Mouse (Mus musculus) forebrain, embryonic 15.5 days (tissue): Measurements from ENCODE around the gene Ddt. TPM values are rescaled to one million over a fixed set of nuclear protein-coding genes. Genes with fewer than 3 reads are reported as not detected.

Source experiments
- polyA plus RNA-seq: library from polyadenylated mRNA; unstranded; fragments of >200 nt; fragmentation: Nextera tagmentation; extraction: Ambion mirVana; gene quantifications from 2 replicates; pipeline ENCODE4 v1.2.1, GENCODE M21; 2015

The Ddt gene
- polyA plus RNA-seq, 1 experiment from 2014 or later, result 62.2 TPM

Other genes starting within 250 kb of the Ddt start
- gene Lrrc75b, start 213.1 kb downstream of the Ddt start, polyA plus RNA-seq, result 16.4 TPM in 2 replicates
- 0.67 and 0.79 TPM in 2 replicates for gene Ggt1, start 211.8 kb downstream of the Ddt start, polyA plus RNA-seq
- gene Ggt5, start 184.1 kb downstream of the Ddt start, polyA plus RNA-seq, result 2.5 and 3.0 TPM in 2 replicates
- 1.0 and 1.4 TPM in 2 replicates for gene Susd2, start 129.4 kb downstream of the Ddt start, polyA plus RNA-seq
- gene Cabin1, start 9.1 kb downstream of the Ddt start, polyA plus RNA-seq, result 36.8 and 38.8 TPM in 2 replicates
- not detected in 2 replicates for gene Gm20441, start 7.5 kb upstream of the Ddt start, polyA plus RNA-seq
- 0.42 and 0.51 TPM in 2 replicates for gene Gstt3, start 8.0 kb upstream of the Ddt start, polyA plus RNA-seq
- 10.7 and 11.5 TPM in 2 replicates for gene Gstt1, start 25.2 kb upstream of the Ddt start, polyA plus RNA-seq
- not detected in 2 replicates for gene Gstt4, start 49.1 kb upstream of the Ddt start, polyA plus RNA-seq
- 3.9 and 5.1 TPM in 2 replicates for gene Gstt2, start 64.0 kb upstream of the Ddt start, polyA plus RNA-seq
- 1,708 and 1,857 TPM in 2 replicates for gene Mif, start 86.8 kb upstream of the Ddt start, polyA plus RNA-seq
- gene Derl3, start 120.0 kb upstream of the Ddt start, polyA plus RNA-seq, result 2.9 and 3.5 TPM in 2 replicates
- 330 and 334 TPM in 2 replicates for gene Smarcb1, start 148.2 kb upstream of the Ddt start, polyA plus RNA-seq
- 24.8 and 24.9 TPM in 2 replicates for gene Chchd10, start 159.7 kb upstream of the Ddt start, polyA plus RNA-seq
- 19.8 and 20.3 TPM in 2 replicates for gene Mmp11, start 163.1 kb upstream of the Ddt start, polyA plus RNA-seq
- gene Gm867, start 167.3 kb upstream of the Ddt start, polyA plus RNA-seq, result 0.28 TPM in 1 of 2 replicates, not detected in the other
- gene Vpreb3, start 169.6 kb upstream of the Ddt start, polyA plus RNA-seq, result 0.42 and 0.48 TPM in 2 replicates
- gene Gm5134, start 181.1 kb upstream of the Ddt start, polyA plus RNA-seq, result 0.15 TPM in 1 of 2 replicates, not detected in the other